Mouse (Mus musculus) lung, postnatal 14 days (tissue): Measurements from ENCODE around the gene Tbc1d22b.

Experiments
- DNase-seq: peaks from one replicate; pipeline ENCODE4 v3.0.0; 2021

Tbc1d22b gene

DNA sequence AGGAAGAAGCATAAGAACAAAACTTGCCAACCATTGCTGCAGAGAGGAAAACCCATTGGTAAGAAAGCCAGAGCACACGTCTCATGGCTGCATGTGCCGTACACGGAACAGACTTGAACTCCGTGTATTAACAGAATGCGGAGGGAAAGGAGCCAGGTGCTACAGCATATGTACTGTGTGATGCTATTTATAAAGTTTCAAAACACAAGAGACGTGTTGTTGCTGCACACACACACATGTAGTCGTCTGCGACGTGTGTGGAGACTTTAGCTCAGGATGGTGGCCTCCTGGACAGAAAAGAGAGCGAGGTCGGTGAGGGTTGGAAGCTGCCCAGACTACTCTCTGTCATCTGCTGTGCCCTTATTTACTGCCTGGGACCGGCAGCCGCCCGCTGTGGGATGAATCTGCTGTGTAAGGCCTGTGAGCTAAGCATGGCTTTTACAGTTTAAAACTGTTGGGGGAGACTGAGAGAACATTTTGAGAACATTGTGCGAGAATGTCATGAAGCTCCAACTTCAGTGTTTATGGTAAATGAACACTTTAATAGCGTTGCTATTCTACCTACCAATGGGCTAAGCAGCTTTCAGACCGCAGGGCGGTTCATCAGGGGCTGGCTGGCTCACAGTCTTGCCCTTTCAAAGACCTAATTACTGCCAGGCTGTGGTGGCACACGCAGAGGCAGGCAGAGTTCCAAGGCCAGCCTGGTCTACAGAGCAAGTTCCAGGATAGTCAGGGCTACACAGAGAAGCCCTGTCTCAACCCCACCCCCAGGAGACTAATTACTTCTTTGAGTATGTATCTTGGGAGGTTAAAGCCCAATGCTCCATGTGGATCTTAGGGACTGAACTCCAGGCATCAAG is 6.5 kb upstream of the Tbc1d22b start:
- no peak for DNase-seq

DNA sequence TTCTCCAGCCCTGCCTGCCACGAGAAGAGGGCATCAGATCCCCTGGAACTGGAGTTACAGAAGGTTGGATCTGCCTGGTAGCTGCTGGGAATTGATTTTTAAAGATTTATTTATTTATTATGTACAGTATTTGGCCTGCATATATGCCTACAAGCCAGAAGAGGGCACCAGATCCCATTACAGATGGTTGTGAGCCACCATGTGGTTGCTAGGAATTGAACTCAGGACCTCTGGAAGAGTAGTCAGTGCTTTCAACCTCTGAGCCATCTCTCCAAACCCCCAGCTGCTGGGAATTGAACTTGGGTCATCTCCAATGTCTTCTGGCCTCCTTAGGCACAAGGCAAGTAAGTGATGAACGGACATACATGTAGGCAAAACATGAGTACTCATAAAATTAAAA is 5.5 kb upstream of the Tbc1d22b start:
- no peak for DNase-seq

GRCm38 (mm10) chr17:29545241-29545640 is 4.3 kb upstream of the Tbc1d22b start:
- DNase-seq: no peak

DNA sequence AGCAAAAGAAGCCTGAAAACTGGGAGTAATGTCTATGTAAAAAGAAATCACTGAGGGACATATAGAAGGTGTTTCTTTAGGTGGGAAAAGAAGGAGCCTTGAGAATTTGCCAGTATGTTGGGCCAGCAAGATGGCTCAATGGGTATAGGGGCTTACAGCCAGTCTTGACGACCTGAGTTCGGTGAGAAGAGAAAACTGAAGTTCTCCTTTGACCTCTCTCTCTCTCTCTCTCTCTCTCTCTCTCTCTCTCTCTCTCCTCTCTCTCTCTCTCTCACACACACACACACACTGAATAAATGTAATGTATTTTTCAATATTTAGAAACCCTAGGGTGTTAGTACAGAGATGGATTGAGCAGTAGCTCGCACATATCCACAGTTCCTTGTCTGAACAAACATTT is 1.1 kb upstream of the Tbc1d22b start:
- no peak for DNase-seq

GRCm38 (mm10) chr17:29548994-29549393 is 591 bp upstream of the Tbc1d22b start:
- no peak for DNase-seq

DNA sequence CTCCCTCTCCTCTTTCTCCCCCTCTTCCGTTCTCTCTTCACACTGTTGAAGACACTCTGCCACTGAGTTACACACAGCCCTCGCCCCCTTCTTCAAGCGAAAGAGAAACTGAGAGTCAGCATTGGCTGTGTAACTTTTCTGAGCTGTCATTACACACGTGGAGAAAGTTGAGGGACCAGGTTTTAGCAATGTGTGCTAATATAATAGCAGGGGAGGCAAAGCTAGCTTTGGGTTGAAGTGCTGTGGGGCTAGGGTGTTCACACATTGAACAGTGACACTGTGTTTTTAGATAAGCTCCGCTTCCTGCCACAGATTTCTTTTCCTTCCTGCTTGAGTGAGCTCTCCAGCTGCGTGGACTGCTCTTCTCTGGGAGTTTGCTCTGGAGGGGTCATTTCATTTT is 1.4 kb downstream of the Tbc1d22b start:
- DNase-seq: no peak

DNA sequence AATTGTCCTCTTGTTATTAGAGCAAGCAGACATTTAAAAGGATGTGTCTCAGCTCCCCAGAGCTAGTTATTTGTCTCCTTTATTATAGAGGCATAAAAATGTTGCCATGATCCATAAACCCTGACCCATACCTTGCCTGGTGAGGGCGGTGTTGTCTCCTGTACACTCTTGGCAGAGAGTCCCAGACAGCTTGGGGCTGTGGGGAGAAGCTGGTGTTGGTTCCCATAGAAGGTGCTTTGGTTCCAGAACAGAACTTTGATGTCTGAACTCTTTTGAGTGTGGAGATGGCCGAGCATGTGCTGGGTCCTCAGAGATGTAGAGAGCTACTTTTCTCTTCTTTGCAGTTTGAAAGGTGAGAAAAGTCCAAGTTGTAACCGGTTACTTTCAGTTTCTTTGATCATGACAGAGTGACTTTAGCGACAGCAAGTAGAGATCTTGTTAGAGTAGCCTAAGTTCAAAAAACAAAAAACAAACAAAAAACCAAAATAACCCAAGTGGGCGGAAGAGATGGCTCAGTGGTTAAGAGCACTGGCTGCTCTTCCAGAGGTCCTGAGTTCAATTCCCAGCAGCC is 2.7 kb downstream of the Tbc1d22b start, which contains the start of gene Tmem217:
Gene Tmem217 (minus strand): TSS at position 224 of the 571 bp plus-strand sequence.
- no peak for DNase-seq

DNA sequence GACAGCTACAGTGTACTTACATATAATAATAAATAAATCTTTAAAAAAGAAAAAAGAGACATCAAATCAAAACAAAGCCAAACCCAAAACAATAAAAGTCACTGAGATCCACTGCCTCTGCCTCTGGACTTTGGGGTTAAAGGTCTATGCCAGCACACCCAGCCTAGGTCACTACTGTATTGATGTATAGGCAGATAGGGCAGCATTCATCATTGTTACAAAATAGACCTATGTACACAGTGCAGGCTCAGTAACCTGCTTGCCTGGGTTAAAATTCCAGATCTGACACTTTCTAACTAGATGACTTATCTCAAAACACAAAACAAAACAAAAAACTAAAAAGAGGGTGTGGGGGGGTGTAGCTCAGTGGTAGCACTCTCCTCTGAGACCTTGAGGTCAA is 4.6 kb downstream of the Tbc1d22b start:
- no peak for DNase-seq

DNA sequence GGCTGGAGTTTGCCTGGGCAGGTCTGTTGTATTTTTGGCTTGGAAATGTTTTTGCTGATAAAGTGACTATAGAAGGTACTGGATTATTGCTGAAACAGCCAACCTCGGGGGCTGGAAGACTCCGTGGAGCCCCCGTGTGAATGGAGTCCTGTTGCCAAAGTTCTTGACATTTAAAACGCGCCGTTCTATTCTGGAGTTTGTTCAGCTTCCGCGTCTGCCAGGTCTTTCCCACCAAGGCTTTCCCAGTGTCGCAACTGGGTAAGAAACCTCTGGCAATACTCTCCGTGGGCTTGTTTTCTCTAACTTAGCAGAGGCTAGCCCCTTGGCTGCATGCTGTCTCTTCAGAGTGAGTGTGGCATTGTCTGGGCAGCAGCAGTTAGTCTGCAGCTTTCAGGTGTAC is 6.9 kb downstream of the Tbc1d22b start:
- DNase-seq: no peak

- DNase-seq: no peak
These were observed 7.3 kb downstream of the Tbc1d22b start for GRCm38 (mm10) chr17:29556893-29557292.

DNA sequence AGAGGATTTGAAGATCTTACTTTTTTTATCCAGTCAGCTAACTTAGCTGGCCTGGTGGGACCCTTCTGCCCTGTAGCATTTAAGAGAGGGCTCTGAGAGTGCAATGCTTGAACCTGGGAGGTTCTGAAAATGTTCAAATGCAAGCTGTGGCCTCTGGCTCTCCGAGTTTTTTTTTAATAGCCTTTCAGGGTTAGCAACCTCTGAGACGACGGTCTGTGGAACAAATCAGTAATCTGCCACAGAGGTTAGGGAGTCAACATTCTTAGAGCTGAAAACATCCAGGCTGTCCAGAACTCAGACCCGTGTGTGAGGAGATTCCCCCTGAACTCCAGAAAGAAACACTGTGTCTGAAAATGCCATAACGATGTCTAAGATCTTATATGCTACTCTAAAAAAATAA is 8.9 kb downstream of the Tbc1d22b start:
- no peak for DNase-seq

DNA sequence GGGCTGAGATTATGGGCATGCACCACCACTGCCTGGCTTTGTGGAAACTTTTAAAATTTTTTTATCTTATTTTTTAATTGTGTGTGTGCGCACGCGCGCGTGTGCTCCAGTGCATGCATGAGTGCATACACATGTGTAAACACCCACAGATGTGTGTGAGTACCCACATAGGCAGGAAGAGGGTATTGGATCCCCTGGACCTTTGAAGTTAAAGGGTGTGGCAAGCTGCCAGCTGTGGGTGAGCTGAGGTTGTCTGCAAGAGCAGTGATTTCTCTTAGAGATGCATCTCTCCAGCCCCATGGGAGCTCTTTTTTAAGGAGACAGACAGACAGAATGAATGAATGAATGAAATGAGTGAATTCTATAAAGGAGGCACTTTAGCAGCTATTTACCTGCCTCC is 15.9 kb downstream of the Tbc1d22b start:
- DNase-seq: no peak

- no peak for DNase-seq
These were observed 18.9 kb downstream of the Tbc1d22b start for GRCm38 (mm10) chr17:29568435-29568834.

DNA sequence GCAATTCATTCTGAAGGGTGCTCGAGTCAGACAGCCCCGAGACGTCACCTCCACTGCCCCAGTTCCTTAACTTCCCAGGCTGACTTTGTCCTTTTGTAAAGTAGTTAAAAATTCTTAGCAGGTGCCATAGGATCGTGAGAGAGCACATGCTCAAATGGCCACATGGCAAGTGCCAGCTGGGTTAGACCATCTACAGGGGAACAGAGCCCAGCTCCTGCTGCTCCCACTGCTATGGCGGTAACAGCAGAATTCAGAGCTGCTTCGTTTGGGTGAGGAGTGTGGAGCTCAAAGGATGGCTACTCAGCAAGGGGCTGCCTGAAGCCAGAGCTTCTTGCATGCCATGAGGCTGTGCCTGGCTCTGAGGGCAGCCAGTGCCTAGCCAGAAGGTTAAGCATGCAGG is 20.2 kb downstream of the Tbc1d22b start:
- DNase-seq: no peak

GRCm38 (mm10) chr17:29579579-29580126 is 30.1 kb downstream of the Tbc1d22b start:
- DNase-seq: no peak

DNA sequence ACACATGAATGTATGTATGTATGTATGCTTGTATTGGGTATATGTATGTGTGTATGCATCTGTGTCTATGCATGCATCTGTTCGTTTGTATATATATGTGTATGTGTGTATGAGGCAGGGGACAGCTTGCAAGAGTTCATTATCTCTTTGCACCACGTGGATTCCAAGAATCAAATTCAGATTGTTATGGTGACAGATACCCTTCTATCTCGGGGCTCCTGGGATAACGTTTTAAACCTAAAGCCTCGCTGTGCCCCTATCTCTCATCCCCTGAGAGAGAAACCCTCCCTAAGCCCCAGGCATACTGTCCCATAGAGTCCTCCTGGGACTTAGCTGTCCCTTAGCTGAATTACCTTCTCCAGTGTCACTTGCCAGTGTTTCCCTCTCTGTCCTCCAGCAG is 34.0 kb downstream of the Tbc1d22b start:
- DNase-seq: no peak

GRCm38 (mm10) chr17:29584306-29584705 is 34.7 kb downstream of the Tbc1d22b start:
- no peak for DNase-seq

DNA sequence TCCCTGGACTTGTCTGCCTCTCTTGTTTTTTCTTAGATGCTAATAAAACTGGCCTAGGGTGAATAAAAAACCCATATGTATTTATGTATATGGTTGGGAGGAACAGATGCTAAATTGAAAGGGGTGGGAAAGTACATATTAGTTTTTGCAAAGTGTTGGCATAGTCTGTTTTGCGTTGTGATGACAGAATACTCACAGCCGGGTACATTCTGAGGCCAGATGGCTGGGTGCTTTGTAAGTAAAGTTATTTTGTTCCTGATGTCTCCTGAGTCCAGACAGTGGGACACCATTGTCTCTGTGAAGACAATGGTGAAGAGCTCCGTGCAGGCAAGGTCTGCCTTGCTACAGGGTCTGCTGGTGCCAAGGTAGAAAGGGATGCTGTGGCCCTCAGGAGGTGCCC is 35.2 kb downstream of the Tbc1d22b start:
- DNase-seq: no peak

- no peak for DNase-seq
These were observed 35.9 kb downstream of the Tbc1d22b start for GRCm38 (mm10) chr17:29585446-29585845.

DNA sequence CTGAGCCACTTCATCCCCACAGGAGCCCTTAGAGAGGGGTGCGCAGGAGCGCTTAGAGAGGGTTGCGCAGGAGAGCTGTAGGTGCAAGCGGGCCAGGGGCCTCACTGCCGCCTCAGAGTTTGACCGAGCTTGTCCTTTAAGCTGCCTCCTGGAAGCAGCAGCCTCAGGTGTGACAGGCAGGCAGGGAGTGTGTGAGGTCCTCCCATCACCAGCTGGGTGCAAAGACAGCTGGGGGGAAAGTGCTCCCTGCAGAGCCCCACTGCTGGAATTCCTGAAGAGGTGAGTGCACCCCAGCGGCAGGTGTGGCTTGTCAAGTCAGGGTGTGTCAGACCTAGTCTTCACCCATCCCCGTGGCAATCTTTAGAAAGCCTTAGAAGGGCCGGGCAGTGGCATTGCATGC is 37.3 kb downstream of the Tbc1d22b start:
- no peak for DNase-seq

GRCm38 (mm10) chr17:29589221-29589898 is 39.8 kb downstream of the Tbc1d22b start:
- peak; percentile 7 for DNase-seq

- no peak for DNase-seq
These were observed 46.5 kb downstream of the Tbc1d22b start for GRCm38 (mm10) chr17:29595891-29596770.

DNA sequence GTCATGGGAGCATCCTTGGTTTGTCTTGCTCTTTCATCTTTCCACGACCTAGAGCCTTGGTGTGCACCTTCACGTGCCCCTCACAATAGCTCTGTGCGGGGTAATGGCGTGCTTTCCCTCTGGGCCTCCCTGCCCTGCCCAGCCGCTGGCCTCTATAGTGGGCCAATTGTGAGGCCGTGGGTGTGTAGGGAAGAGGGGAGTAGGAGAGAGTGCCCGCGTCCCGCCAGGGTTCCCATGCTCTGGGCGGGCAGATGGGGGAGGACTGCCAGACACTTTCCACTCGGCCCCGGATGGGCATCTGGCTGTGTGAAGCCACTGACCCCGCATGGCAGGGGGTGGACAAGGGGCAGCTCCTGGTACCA is 47.2 kb downstream of the Tbc1d22b start:
- DNase-seq: no peak
